Mouse (Mus musculus): ENCODE results near the gene Gfap. TPM values are rescaled to one million over a fixed set of nuclear protein-coding genes. Genes with fewer than 3 reads are reported as not detected.

The Gfap gene
- polyA plus RNA-seq, 1 experiment from 2014 or later = not detected

GRCm38 (mm10) chr11:102859933-102860332 lies 40.8 kb downstream of the Gfap start:
- ATAC-seq (ENCODE audit: low FRiP score, low read depth) = no peak
- Histone ChIP-seq H3K27ac (replicated peaks) (no peak overlapping the region), H3K27me3 (no peaks in the 10 kb centered on the region), H3K36me3 (peaks cover 92% of the 10 kb centered on the region), H3K4me3 (no peak overlapping the region), H3K4me1 (no peaks in the 10 kb centered on the region), H3K9ac (replicated peaks) (no peak overlapping the region), H3K9me3 (no peaks in the 10 kb centered on the region), H3K4me2 (replicated peaks) (no peak overlapping the region)
- 95% methylated on average over 8 of the region's 8 CpGs for WGBS

- Histone ChIP-seq H3K27ac (replicated peaks) (no peak overlapping the region), H3K9ac (replicated peaks) (no peak overlapping the region), H3K4me3 (no peak overlapping the region), H3K36me3 (peaks cover 98% of the 10 kb centered on the region), H3K4me1 (no peaks in the 10 kb centered on the region), H3K4me2 (replicated peaks) (no peak overlapping the region), H3K9me3 (no peaks in the 10 kb centered on the region), H3K27me3 (no peaks in the 10 kb centered on the region)
- 93% methylated on average over 11 of the region's 11 CpGs for WGBS
- ATAC-seq (ENCODE audit: low FRiP score, low read depth) = no peak
Measured at GRCm38 (mm10) chr11:102858951-102859350, 41.8 kb downstream of the Gfap start.

- Histone ChIP-seq H3K4me3 (no peak overlapping the region), H3K4me2 (replicated peaks) (no peak overlapping the region), H3K27ac (replicated peaks) (no peak overlapping the region), H3K9ac (replicated peaks) (no peak overlapping the region), H3K36me3 (peaks cover 94% of the 10 kb centered on the region), H3K9me3 (no peaks in the 10 kb centered on the region), H3K4me1 (no peaks in the 10 kb centered on the region), H3K27me3 (no peaks in the 10 kb centered on the region)
- no peak for ATAC-seq (ENCODE audit: low FRiP score, low read depth)
- WGBS = 84% methylated on average over 6 of the region's 6 CpGs
Measured at GRCm38 (mm10) chr11:102855941-102856340, 44.8 kb downstream of the Gfap start.

- H3K27ac ChIP-seq (replicated peaks) = no peak overlapping the region
- H3K27me3 ChIP-seq = no peaks in the 10 kb centered on the region
- H3K9ac ChIP-seq (replicated peaks) = no peak overlapping the region
- no peak for ATAC-seq (ENCODE audit: low FRiP score, low read depth)
- H3K4me1 ChIP-seq = no peaks in the 10 kb centered on the region
- H3K36me3 ChIP-seq = peaks cover 94% of the 10 kb centered on the region
- no peaks in the 10 kb centered on the region for H3K9me3 ChIP-seq
- no peak overlapping the region for H3K4me2 ChIP-seq (replicated peaks)
- no peak overlapping the region for H3K4me3 ChIP-seq
Measured at GRCm38 (mm10) chr11:102853760-102854159, 47.0 kb downstream of the Gfap start.

- Histone ChIP-seq H3K4me1 (no peaks in the 10 kb centered on the region), H3K9ac (replicated peaks) (no peak overlapping the region), H3K27ac (replicated peaks) (no peak overlapping the region), H3K4me2 (replicated peaks) (no peak overlapping the region), H3K36me3 (peaks cover 94% of the 10 kb centered on the region), H3K9me3 (no peaks in the 10 kb centered on the region), H3K27me3 (no peaks in the 10 kb centered on the region), H3K4me3 (no peak overlapping the region)
- ATAC-seq (ENCODE audit: low FRiP score, low read depth) = no peak
- WGBS = 74% methylated on average over 5 of the region's 5 CpGs
Measured at GRCm38 (mm10) chr11:102851883-102852282, 48.8 kb downstream of the Gfap start.

- Histone ChIP-seq H3K4me2 (replicated peaks) (no peak overlapping the region), H3K36me3 (peaks cover 100% of the 10 kb centered on the region), H3K27me3 (no peaks in the 10 kb centered on the region), H3K27ac (replicated peaks) (no peak overlapping the region), H3K4me1 (no peaks in the 10 kb centered on the region), H3K4me3 (no peak overlapping the region), H3K9me3 (no peaks in the 10 kb centered on the region), H3K9ac (replicated peaks) (no peak overlapping the region)
- WGBS = 89% methylated on average over 10 of the region's 10 CpGs
- no peak for ATAC-seq (ENCODE audit: low FRiP score, low read depth)
Measured at GRCm38 (mm10) chr11:102845926-102846325, 54.8 kb downstream of the Gfap start.

- no peak for ATAC-seq (ENCODE audit: low FRiP score, low read depth)
- H3K36me3 ChIP-seq = peaks cover 74% of the 10 kb centered on the region
Measured at GRCm38 (mm10) chr11:102838616-102839150, 62.0 kb downstream of the Gfap start.

GRCm38 (mm10) chr11:102838126-102838525 lies 62.6 kb downstream of the Gfap start:
- no peak for ATAC-seq (ENCODE audit: low FRiP score, low read depth)
- WGBS = 93% methylated on average over 2 of the region's 2 CpGs
- peaks cover 68% of the 10 kb centered on the region for H3K36me3 ChIP-seq

More at GRCm38 (mm10) chr11:102838616-102839150, 62.0 kb downstream of the Gfap start:
- Histone ChIP-seq H3K27me3 (no peaks in the 10 kb centered on the region), H3K4me2 (replicated peaks) (no peak overlapping the region), H3K27ac (replicated peaks) (no peak overlapping the region), H3K9me3 (no peaks in the 10 kb centered on the region), H3K4me1 (no peaks in the 10 kb centered on the region), H3K4me3 (no peak overlapping the region), H3K9ac (replicated peaks) (no peak overlapping the region)
- WGBS = 92% methylated on average over 9 of the region's 9 CpGs

GRCm38 (mm10) chr11:102837385-102837784 lies 63.3 kb downstream of the Gfap start:
- ATAC-seq (ENCODE audit: low FRiP score, low read depth) = no peak
- Histone ChIP-seq H3K9me3 (no peaks in the 10 kb centered on the region), H3K27me3 (no peaks in the 10 kb centered on the region), H3K27ac (replicated peaks) (no peak overlapping the region), H3K4me3 (no peak overlapping the region), H3K4me1 (no peaks in the 10 kb centered on the region), H3K9ac (replicated peaks) (no peak overlapping the region), H3K4me2 (replicated peaks) (no peak overlapping the region), H3K36me3 (peaks cover 61% of the 10 kb centered on the region)
- WGBS = 100% methylated on average over 1 of the region's 1 CpGs

More at GRCm38 (mm10) chr11:102838126-102838525, 62.6 kb downstream of the Gfap start:
- Histone ChIP-seq H3K27me3 (no peaks in the 10 kb centered on the region), H3K9me3 (no peaks in the 10 kb centered on the region), H3K4me2 (replicated peaks) (no peak overlapping the region), H3K4me1 (no peaks in the 10 kb centered on the region), H3K9ac (replicated peaks) (no peak overlapping the region), H3K4me3 (no peak overlapping the region), H3K27ac (replicated peaks) (no peak overlapping the region)

Other genes with a start within 250 kb of the Gfap start
- gene Meioc, start 237.2 kb downstream of the Gfap start, polyA plus RNA-seq (2016; fragmentation: Nextera tagmentation; extraction: Ambion mirVana) = 0.31 and 0.47 TPM in 2 replicates
- gene Ccdc43, start 203.1 kb downstream of the Gfap start, polyA plus RNA-seq (2016; fragmentation: Nextera tagmentation; extraction: Ambion mirVana) = 47.9 and 56.3 TPM in 2 replicates
- 24.1 and 28.8 TPM in 2 replicates for gene Adam11, start 139.5 kb downstream of the Gfap start, polyA plus RNA-seq (2016; fragmentation: Nextera tagmentation; extraction: Ambion mirVana)
- 79.0 and 87.1 TPM in 2 replicates for gene Gjc1, start 81.2 kb downstream of the Gfap start, polyA plus RNA-seq (2016; fragmentation: Nextera tagmentation; extraction: Ambion mirVana)
- not detected in 2 replicates for gene Higd1b, start 65.1 kb downstream of the Gfap start, polyA plus RNA-seq (2016; fragmentation: Nextera tagmentation; extraction: Ambion mirVana)
- gene Eftud2, start 19.9 kb downstream of the Gfap start, polyA plus RNA-seq (2016; fragmentation: Nextera tagmentation; extraction: Ambion mirVana) = 238 and 242 TPM in 2 replicates
- 1.8 and 2.3 TPM in 2 replicates for gene Ccdc103, start 19.7 kb downstream of the Gfap start, polyA plus RNA-seq (2016; fragmentation: Nextera tagmentation; extraction: Ambion mirVana)
- gene Fam187a, start 15.7 kb downstream of the Gfap start, polyA plus RNA-seq (2016; fragmentation: Nextera tagmentation; extraction: Ambion mirVana) = not detected in 2 replicates
- 9.1 and 9.7 TPM in 2 replicates for gene Kif18b, start 24.2 kb upstream of the Gfap start, polyA plus RNA-seq (2016; fragmentation: Nextera tagmentation; extraction: Ambion mirVana)
- 12.7 and 15.3 TPM in 2 replicates for gene C1ql1, start 45.8 kb upstream of the Gfap start, polyA plus RNA-seq (2016; fragmentation: Nextera tagmentation; extraction: Ambion mirVana)
- gene Nmt1, start 127.3 kb upstream of the Gfap start, polyA plus RNA-seq (2016; fragmentation: Nextera tagmentation; extraction: Ambion mirVana) = 41.3 and 44.8 TPM in 2 replicates
- gene Dcakd, start 127.4 kb upstream of the Gfap start, polyA plus RNA-seq (2016; fragmentation: Nextera tagmentation; extraction: Ambion mirVana) = 163 and 174 TPM in 2 replicates
- 0.79 and 1.1 TPM in 2 replicates for gene Plcd3, start 200.7 kb upstream of the Gfap start, polyA plus RNA-seq (2016; fragmentation: Nextera tagmentation; extraction: Ambion mirVana)
- 7.5 and 8.4 TPM in 2 replicates for gene Acbd4, start 200.8 kb upstream of the Gfap start, polyA plus RNA-seq (2016; fragmentation: Nextera tagmentation; extraction: Ambion mirVana)
- gene Hexim1, start 215.3 kb upstream of the Gfap start, polyA plus RNA-seq (2016; fragmentation: Nextera tagmentation; extraction: Ambion mirVana) = 2.6 and 3.1 TPM in 2 replicates
- 9.7 and 10.5 TPM in 2 replicates for gene Hexim2, start 231.5 kb upstream of the Gfap start, polyA plus RNA-seq (2016; fragmentation: Nextera tagmentation; extraction: Ambion mirVana)

Data from midbrain, embryonic 12.5 days (tissue).